Mouse (Mus musculus): ENCODE results near the gene Gm5868.
"Not testable (repeated sequence)": the region's sequence is repeated elsewhere in the genome, so short reads cannot be mapped to it uniquely, and the experiment has no call there.

GRCm38 (mm10) chr5:72586667-72587191 is 622 bp downstream of the Gm5868 start:
- TF ChIP-seq CTCF (conservative IDR thresholded peaks at IDR 0.05 in 1 of 2, IDR thresholded peaks at IDR 0.05 in 1 of 2; ENCODE audit: low read depth in 2 of 2, low read length in 2 of 2); POLR2A (IDR thresholded peaks at IDR 0.05; ENCODE audit: low read depth, low read length); BHLHE40 (IDR thresholded peaks at IDR 0.05; ENCODE audit: low read depth, low read length); MAZ (IDR thresholded peaks at IDR 0.05; ENCODE audit: low read depth, low read length); SIN3A (IDR thresholded peaks at IDR 0.05; ENCODE audit: low read length); KAT2A (IDR thresholded peaks at IDR 0.05; ENCODE audit: insufficient replicate concordance, low read length); ELF1 (IDR thresholded peaks at IDR 0.05; ENCODE audit: low read depth, low read length); NELFE (IDR thresholded peaks at IDR 0.05; ENCODE audit: low read depth, low read length); IRF4 (IDR thresholded peaks at IDR 0.05; ENCODE audit: low read depth, low read length); RCOR1 (conservative IDR thresholded peaks at IDR 0.05; ENCODE audit: low read depth, low read length): not testable (repeated sequence)
